Mouse (Mus musculus): ENCODE measurements at regions not wholly inside any gene's neighbourhood (a gene's known extent, or its start where the extent isn't known, plus 50 kb on each side); places are given as distances from the start of the nearest gene placed in this dataset.

DNA sequence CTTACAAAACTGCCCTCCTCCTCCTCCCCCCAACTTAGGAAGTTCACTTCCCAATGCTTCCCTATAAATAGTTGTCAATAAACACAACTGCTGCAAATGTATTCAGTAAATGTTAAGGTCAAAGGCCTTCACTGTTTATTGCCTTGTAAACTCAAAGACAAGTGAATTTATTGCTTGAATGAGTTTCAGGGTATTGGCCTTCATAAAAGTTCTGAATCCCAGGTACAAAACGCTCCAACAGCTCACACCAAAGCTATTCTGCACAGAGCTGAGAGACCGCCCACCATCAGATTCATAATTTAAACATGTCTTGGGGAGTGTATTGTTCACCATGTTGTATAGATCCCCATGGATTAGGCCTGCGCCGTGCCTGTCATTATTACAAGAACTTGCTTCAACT lies 53.9 kb upstream of the Cdkn3 start:
- ATAC-seq (replicated peaks; ENCODE audit: low FRiP score, low TSS enrichment, poor library complexity, severe bottlenecking): no peak

- no peak for ATAC-seq (replicated peaks; ENCODE audit: low FRiP score, low TSS enrichment, poor library complexity, severe bottlenecking)
Observed at GRCm38 (mm10) chr14:46704316-46704751, 56.0 kb upstream of the Cdkn3 start.

- ATAC-seq (replicated peaks; ENCODE audit: low FRiP score, low TSS enrichment, poor library complexity, severe bottlenecking): peak; percentile 68
Observed at GRCm38 (mm10) chr14:46702669-46703435, 57.5 kb upstream of the Cdkn3 start.

- ATAC-seq (replicated peaks; ENCODE audit: low FRiP score, low TSS enrichment, poor library complexity, severe bottlenecking): no peak
Observed at GRCm38 (mm10) chr14:46692571-46692970, 67.8 kb upstream of the Cdkn3 start.

DNA sequence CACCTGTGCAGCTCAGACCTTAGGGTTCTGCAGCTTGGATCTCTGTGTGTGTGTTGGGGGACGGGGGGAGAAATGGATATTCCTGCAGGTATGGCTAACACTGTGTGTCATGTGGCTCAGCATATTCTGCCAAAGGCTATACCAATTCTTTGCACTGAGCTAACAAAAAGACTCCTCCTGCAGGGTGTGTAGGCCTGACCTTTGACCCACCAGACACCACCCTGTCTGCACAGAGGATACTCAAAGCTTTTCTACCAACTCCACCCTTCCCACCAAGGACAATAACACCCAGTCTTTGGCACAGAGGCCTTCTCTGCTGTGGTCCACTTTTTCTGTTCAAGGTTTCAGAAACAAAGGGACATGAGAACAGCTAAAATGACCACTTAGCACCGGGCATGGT lies 68.3 kb upstream of the Cdkn3 start:
- ATAC-seq (replicated peaks; ENCODE audit: low FRiP score, low TSS enrichment, poor library complexity, severe bottlenecking): no peak

- ATAC-seq (replicated peaks; ENCODE audit: low FRiP score, low TSS enrichment, poor library complexity, severe bottlenecking): no peak
Observed at GRCm38 (mm10) chr14:46682728-46683127, 77.6 kb upstream of the Cdkn3 start.

DNA sequence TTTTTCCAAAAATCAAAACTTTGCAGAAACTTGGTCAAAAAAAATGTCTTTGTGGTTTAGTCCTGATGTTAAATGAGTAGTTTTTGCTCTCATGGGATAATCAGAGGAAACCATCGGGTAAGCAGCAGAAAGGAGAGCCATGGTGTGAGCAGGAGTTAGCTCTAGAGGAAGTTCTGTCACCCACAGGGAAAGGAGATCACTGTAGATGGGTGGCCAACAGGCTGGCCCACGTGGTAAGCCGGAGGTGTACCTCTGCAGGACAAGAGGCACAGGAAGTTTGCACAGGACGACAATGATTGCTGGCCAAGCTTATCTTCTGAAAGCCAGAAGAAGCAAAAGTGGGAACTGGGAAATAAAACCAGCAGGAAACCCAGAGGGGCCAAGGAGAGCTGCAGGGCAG lies 81.4 kb upstream of the Cdkn3 start:
- ATAC-seq (replicated peaks; ENCODE audit: low FRiP score, low TSS enrichment, poor library complexity, severe bottlenecking): no peak

DNA sequence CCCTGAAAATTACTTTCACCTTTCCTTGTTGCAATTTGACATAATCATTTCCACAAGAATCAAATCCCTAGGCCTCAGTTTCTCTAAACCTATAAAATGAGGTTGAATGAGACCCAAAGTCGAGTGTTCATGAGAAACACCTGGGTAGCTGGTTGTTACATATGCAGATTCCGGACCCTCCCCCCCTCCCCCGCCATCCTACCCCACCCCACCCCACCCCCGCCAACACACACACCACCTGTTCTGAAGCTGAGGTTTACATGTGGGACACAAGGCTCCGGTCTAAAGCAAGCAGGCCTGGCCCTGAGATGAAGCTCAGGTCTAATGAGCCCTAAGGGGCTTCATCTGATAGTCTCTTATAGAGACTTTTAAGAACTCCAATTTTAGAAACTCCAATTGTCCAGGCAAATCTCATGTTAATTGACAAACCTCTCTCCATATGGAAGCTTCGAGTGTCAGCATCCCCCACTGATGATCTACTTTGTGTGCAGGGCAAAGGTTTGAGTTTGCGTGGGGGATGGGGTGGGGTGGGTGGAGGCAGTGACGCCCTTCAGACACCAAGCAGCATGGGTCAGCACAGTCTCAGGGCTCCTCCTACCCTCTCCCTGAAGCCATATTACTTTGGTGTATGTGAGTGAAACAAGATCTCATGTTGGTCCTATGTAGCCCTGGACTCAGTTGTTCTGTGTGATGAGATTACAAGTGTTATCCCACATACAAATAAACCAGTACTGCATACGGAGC lies 88.7 kb upstream of the Cdkn3 start:
- no peak for ATAC-seq (replicated peaks; ENCODE audit: low FRiP score, low TSS enrichment, poor library complexity, severe bottlenecking)

DNA sequence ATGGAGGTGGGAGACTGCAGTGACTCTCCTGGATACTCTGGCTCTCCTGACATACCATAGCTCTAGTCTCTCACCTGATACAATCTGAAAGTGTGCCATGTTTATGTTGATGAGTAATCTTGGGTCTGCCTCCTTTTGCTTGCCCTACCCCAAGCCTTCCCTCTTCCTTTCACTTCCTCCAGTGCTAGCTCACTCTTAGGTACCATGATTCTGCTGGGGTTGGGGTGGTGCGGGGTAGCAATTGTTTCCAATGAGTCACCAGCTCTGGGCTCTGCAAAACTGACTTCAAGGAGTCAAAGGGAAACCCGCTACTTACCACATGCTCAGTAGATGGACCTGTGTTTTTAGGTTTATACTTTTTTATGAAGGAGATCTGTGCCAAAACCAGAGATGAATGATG lies 89.3 kb upstream of the Cdkn3 start:
- ATAC-seq (replicated peaks; ENCODE audit: low FRiP score, low TSS enrichment, poor library complexity, severe bottlenecking): no peak

DNA sequence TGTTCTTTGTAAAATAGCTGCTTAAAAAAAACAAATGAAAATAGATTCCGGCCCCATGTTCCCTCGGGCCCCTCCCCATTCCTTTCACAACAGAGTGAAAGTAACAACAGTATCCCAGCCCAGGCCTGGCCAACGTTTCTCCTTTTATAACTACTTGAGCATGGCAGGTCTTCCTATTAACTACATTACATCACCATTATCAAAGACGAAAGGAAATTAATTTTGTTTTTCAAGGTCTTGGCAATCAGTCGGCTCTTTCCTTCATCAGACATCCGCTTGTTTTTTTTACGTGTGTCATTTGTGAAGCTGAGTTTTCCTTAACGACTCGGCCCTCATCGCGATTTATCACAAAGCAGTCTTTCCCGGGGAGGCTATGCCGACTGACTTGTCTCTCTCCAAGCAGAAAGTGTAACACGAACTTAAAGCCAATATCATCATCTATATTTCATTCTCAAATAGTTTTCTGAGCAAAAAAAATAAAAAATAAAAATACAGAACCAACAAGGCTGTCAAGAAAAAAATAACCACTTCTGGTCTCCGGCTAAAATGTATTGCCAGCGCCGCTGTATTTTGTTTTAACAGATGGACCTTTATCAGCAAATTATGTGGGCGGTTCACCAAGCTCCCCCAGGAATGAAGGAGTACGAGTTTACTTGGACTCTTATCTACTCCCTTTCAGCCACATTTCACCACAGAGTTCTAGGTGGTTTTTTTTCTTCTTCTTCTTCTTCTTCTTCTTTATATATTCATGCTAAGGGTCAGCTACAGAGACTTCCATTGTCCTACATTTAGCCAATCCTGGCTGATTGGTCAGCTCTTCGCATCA lies 89.9 kb upstream of the Cdkn3 start:
- no peak for ATAC-seq (replicated peaks; ENCODE audit: low FRiP score, low TSS enrichment, poor library complexity, severe bottlenecking)

- no peak for ATAC-seq (replicated peaks; ENCODE audit: low FRiP score, low TSS enrichment, poor library complexity, severe bottlenecking)
Observed at GRCm38 (mm10) chr14:46668275-46668674, 92.1 kb upstream of the Cdkn3 start.

DNA sequence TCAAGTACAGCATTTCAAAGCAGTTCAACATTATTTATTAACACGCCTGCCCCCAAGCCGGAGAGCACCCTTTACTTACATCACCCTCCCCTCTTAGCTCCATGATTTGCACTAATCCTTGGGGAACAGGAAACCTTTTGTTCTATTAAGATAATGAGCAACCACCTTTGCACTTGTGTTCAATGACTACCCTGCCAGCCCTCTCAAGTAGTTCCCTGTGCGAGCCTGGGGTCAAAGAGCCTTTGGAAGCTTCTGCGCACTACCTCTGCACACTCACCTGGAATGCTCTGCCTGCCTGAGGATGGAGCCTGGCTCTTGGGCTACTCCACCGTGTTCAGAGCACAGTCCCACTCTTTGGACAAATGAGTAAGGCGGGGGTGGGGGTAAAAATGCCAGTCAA lies 96.0 kb upstream of the Cdkn3 start:
- no peak for ATAC-seq (replicated peaks; ENCODE audit: low FRiP score, low TSS enrichment, poor library complexity, severe bottlenecking)

DNA sequence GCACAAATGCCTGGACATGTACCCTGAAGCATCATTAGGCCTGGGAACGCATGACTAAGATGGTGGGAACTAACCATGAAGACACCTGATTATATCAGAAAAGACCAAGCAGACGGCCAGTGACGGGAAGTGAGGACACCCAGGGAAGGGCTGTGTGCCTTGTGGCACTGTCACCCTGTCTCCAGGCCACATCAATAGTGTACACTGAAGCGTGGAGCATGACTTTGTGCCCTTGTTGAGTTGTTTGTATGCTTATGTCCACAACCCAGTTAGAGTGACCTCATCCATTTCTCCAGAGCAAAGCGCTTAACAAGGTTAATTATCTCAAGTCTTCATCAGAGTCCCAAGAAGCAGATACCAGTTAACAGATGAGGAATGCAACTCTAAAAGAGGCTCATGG lies 96.8 kb upstream of the Cdkn3 start:
- ATAC-seq (replicated peaks; ENCODE audit: low FRiP score, low TSS enrichment, poor library complexity, severe bottlenecking): no peak

GRCm38 (mm10) chr14:46661792-46662545 lies 98.4 kb upstream of the Cdkn3 start:
- ATAC-seq (replicated peaks; ENCODE audit: low FRiP score, low TSS enrichment, poor library complexity, severe bottlenecking): no peak

DNA sequence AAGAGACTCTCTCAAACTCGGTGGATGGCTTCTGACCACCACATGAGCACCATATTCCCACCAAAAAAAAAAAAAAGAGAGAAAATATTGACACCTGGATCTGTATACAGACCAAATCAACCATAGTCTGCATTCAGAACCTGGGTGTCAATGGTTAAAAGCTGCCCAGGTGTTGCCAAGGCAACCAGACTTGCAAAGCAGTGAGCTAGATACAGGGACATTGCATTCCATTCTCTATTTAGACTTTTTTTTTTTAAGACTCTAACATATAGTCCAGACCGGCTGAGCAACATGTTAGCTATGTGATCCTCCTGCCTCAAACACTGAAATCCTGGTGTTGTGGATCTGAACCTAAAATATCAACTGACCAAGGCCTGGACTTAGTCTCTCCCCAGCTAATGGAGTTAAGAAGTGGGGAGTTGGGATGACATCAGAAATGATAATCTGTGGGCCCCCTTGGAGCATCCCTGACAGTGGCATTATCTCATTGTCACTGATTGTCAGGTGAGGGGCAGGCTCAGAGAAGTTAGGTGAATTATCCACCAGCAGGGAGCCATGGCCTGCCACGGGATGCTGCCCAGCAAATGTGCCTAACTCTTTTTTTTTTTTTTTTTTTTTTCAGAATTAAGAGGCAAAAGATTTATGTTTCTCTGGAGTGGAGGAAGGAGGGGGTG lies 99.1 kb upstream of the Cdkn3 start:
- ATAC-seq (replicated peaks; ENCODE audit: low FRiP score, low TSS enrichment, poor library complexity, severe bottlenecking): no peak

DNA sequence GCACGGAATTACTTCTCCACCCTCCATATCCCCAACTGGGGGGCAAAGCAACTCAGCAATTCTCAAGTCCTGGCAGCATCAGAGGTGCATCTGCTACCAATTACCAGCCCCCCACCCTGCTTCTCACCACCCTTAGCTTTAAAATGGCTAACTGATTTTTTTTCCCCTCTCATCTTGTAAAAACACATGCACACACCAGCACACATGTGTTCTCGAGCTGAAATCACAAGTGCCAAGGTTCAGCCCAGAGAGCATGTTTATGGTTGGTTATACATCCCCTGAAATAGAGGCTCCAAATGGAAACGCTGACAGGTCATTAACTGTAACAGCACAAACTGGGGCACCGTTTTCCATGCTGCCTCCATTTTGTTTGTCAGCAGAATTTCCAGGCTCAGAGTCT lies 101.0 kb upstream of the Cdkn3 start:
- ATAC-seq (replicated peaks; ENCODE audit: low FRiP score, low TSS enrichment, poor library complexity, severe bottlenecking): no peak

DNA sequence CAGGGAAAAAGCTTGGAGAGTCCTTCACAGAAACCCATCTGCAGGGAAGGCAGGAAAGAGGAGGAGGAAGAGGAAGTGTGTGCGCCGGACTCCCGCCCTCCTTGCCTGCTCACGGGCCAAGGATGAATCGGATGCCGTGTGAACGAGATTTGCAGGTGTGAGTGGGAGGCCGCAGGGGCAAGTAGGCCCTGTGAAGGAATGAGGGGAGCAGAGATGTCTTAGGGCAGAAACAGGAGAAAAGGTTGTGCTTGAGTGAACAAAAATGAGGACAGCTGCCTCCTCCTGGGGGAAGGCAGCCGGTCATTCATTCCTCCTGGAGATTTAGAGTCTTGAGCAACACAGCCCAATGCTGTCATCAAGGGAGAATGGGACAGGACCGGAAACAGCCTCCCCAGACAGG lies 104.1 kb upstream of the Cdkn3 start:
- no peak for ATAC-seq (replicated peaks; ENCODE audit: low FRiP score, low TSS enrichment, poor library complexity, severe bottlenecking)

GRCm38 (mm10) chr14:46647319-46647974 lies 112.9 kb upstream of the Cdkn3 start:
- no peak for ATAC-seq (replicated peaks; ENCODE audit: low FRiP score, low TSS enrichment, poor library complexity, severe bottlenecking)
